Mouse (Mus musculus) layer of hippocampus, adult 8-10 months (tissue): ENCODE measurements at regions not wholly inside any gene's neighbourhood (a gene's known extent, or its start where the extent isn't known, plus 50 kb on each side); places are given as distances from the start of the nearest gene placed in this dataset.

Experiments used
- DNase-seq, 2 experiments: peaks; one replicate each; pipeline ENCODE4 v3.0.0; 2022; ENCODE audit warnings: low spot score in 2 of 2

GRCm38 (mm10) chr15:27129697-27130096 lies 234.3 kb upstream of the Fbxl7 start:
- no peak for DNase-seq

- DNase-seq = no peak
Observed at GRCm38 (mm10) chr15:27132761-27133160, 237.4 kb upstream of the Fbxl7 start.

- DNase-seq = no peak
Observed at GRCm38 (mm10) chr15:27137580-27137979, 242.2 kb upstream of the Fbxl7 start.

GRCm38 (mm10) chr15:27145860-27146259 lies 250.5 kb upstream of the Fbxl7 start:
- no peak for DNase-seq

GRCm38 (mm10) chr15:27160986-27161385 lies 265.6 kb upstream of the Fbxl7 start:
- no peak for DNase-seq

GRCm38 (mm10) chr15:27167484-27167883 lies 272.1 kb upstream of the Fbxl7 start:
- no peak for DNase-seq

- no peak for DNase-seq
Observed at GRCm38 (mm10) chr15:27169846-27170245, 274.5 kb upstream of the Fbxl7 start.

GRCm38 (mm10) chr15:27173506-27173905 lies 278.1 kb upstream of the Fbxl7 start:
- no peak for DNase-seq

GRCm38 (mm10) chr15:27178084-27178935 lies 282.9 kb upstream of the Fbxl7 start:
- DNase-seq = no peak

- peak; percentile 40 to 61 for DNase-seq
Observed at GRCm38 (mm10) chr15:27189699-27190098, 276.8 kb upstream of the Ank start.

GRCm38 (mm10) chr15:27201513-27201912 lies 265.0 kb upstream of the Ank start:
- no peak for DNase-seq

GRCm38 (mm10) chr15:27204888-27205287 lies 261.6 kb upstream of the Ank start:
- no peak for DNase-seq

- DNase-seq = no peak
Observed at GRCm38 (mm10) chr15:27207446-27207845, 259.0 kb upstream of the Ank start.

GRCm38 (mm10) chr15:27216387-27216786 lies 250.1 kb upstream of the Ank start:
- no peak for DNase-seq

GRCm38 (mm10) chr15:27219126-27219738 lies 247.2 kb upstream of the Ank start:
- no peak for DNase-seq

GRCm38 (mm10) chr15:27223610-27224511 lies 242.6 kb upstream of the Ank start:
- no peak for DNase-seq

GRCm38 (mm10) chr15:27224512-27224850 lies 242.0 kb upstream of the Ank start:
- no peak for DNase-seq

GRCm38 (mm10) chr15:27232804-27233203 lies 233.7 kb upstream of the Ank start:
- DNase-seq = no peak

- peak; percentile 7 to 66 for DNase-seq
Observed at GRCm38 (mm10) chr15:27234770-27235169, 231.7 kb upstream of the Ank start.

- DNase-seq = no peak
Observed at GRCm38 (mm10) chr15:27238301-27238700, 228.2 kb upstream of the Ank start.

- DNase-seq = no peak
Observed at GRCm38 (mm10) chr15:27246302-27246701, 220.2 kb upstream of the Ank start.
